Mouse (Mus musculus) right cerebral cortex, postnatal 14 days (tissue): ENCODE results near the gene Hoxa7.
A peak's percentile ranks its signal among the peaks of the same experiment; 100 is the strongest.

Experiments
- DNase-seq: peaks from one replicate; pipeline ENCODE4 v3.0.0; 2022

The Hoxa7 gene

DNA sequence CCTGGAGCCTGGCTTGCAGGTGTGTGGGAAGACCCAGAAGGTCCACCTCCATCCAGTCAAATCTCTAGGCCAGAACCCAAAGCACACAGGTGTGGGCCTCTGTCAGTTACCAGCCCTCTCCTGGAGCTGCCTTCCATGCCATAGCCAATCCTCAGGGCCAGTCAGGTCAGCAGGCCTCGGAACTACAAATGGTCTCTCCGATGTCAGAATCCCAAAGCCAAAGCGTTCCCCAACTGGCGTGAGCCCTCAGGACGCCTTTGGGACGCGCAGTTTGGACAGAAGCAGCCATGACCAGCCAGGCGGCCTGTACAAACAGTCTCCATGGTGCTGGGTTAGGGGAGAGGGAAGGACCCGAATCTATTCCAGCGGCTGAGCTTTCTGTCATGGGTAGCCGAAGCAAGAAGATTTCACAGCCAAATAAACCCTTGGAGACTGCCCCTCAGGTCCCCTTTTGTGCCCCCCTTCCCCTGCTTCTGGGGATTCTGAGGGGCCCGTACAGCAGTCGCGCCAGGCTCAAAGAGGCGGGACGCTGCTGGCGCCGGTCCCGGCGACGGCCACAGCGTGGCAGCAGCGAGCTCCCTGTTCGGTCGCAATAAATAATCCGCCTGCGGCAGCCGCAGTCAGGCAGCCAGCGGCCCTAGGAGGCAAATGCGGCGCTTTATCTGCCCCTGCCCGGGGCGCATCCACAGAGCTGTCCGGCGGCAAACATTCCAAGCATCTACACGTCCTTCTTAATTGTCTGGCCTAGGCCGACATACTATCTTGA is 10.3 kb downstream of the Hoxa7 start:
- peak; percentile 58 for DNase-seq

DNA sequence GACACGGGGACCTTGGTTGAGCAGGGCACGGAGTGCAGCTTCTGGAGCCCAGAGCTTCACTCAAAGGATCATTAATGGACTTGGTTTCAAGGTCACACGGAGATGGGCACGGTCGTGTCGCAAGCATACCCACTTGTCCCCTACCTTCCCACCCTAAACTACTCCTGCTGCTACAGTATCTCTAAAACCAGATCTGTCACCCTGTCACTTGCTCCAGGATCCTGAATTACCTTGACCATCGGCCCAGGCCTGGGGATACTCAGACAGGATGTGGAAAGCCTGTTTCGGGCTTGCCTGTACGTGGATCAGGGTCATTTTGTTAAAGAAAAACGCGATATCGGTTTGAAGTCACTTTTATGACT is 12.0 kb downstream of the Hoxa7 start:
- no peak for DNase-seq

DNA sequence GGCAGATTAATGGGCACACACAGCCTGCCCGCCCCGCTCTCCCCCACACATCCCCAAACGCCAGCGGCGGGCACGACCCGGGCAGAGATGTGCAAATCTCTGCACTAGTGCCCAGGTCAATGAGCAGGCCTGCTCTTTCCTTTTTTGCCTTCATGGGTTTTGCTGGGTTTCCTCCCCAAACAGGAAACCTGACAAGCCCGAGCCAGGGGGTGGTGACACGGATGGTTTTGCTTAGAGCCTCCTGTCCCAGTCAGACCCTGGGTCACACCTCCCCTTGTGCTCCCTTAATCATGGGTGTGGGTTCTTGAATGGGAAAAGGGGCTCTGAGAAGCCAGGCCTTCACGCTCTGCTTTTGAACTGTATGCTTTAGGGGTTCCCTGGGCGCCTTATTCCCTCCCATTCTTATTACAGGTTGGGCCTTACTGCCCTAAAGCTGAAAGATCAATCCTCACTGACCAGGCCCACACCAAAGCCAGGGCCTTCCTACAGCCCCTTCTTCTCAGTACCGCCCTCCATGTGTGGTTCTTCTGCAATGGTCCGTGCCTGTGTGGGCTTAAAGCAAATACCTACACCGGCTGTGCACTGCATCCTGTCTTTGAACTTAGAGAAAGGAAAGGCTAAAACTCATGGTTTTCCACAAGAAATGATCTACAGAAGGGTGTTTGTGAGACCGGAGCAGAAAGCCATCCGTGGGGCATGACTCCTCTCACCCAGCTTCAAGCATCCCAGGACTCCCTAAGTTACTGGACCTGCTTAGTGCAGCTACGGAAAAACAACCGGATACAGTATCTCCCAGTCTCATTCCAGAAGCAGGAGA is 12.6 kb downstream of the Hoxa7 start:
- DNase-seq = no peak

- no peak for DNase-seq
Measured at GRCm38 (mm10) chr6:52208072-52208867, 13.4 kb downstream of the Hoxa7 start, which contains the start of gene Hoxa6. Gene Hoxa6, minus strand, starts transcription at chr6:52208722.

GRCm38 (mm10) chr6:52207684-52207976 is 14.0 kb downstream of the Hoxa7 start:
- no peak for DNase-seq

- DNase-seq = no peak
Measured at GRCm38 (mm10) chr6:52206882-52207683, 14.6 kb downstream of the Hoxa7 start.

- no peak for DNase-seq
Measured at GRCm38 (mm10) chr6:52205638-52206621, 15.7 kb downstream of the Hoxa7 start.

DNA sequence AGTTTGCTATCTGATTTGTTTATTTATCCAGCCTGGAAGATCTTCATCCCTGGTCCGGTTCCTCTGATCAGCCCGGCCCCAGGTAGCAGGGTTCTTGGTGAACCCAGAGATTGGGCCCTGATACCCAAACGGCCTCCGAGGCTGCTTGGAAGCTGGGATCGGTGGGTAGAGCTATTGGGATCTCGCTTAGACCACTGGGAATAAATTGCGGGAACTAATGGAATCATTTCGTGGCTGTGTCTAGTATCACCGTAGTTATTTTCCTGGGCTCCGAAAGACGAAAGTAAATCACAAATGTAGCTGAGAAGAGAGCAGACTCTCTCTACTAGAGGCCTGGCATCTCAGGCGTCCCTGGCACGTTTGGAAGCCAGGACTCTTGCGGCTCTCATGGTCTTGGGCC is 16.4 kb downstream of the Hoxa7 start:
- no peak for DNase-seq

DNA sequence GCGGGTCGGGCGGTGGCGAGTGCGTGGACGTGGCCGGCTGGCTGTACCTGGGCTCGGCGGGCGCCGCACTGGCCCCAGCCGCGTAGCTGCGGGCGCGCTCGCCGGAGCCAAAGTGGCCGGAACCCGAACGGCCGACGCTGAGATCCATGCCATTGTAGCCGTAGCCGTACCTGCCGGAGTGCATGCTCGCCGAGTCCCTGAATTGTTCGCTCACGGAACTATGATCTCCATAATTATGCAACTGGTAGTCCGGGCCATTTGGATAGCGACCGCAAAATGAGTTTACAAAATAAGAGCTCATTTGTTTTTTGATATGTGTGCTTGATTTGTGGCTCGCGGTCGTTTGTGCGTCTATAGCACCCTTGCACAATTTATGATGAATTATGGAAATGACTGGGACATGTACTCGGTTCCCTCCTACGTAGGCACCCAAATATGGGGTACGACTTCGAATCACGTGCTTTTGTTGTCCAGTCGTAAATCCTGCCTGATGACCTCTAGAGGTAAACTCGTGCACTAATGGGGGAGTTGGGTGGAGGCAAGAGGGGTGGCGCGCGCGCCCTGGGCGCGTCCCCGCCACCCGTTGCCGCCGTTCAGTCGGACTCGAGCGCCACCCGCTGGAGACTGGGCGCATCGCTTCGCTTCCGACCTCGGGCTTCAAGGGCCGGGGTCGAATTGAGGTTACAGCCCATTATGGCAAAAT is 17.5 kb downstream of the Hoxa7 start, which contains the start of gene Hoxa5:
Hoxa5 (minus strand) TSS at position 538 of the 703 bp plus-strand sequence.
- DNase-seq = no peak

DNA sequence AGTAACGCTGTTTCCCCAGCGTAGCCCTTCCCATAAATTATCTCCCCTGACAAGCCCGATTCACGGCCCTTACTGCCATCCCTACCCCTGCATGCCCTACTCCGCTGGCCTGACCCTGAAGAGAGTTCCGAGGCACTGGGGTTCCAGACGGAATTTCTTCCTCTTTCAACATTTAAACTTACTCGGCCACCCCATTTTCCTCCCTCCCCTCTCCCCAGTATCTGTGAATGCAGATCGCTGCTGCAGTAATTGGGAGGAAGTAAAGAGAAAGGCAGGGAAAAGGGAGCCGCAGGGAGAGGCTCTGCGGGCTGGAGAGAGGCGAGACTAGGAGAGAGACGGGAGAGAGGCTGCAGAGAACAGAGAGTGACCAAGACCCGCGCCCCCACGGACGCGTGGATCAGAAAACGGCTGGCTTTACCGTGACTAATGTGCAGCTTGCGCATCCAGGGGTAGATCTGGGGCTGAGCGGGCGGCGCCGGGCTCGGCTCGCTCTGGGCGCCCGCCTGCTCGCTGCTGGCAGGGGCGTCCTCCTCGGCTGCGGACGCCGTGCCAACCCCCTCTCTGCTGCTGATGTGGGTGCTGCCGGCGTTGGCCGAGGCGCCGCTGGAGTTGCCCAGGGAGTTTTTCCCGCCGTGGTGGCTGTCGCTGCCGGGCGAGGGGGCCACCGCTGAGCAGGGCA is 18.1 kb downstream of the Hoxa7 start:
- DNase-seq = no peak

DNA sequence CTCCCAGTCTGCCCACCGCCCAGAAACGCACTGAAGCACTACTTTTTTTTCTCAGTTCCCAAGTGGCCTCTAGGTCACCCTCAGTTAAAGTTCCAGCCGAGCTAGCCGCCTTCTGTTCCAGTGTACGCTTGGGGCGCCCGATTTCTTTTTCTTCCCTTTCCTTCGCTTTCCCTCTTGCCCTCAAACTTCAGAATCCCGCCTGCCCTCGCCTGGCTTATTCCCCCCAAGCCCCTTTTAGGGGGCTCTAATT is 18.6 kb downstream of the Hoxa7 start:
- no peak for DNase-seq

DNA sequence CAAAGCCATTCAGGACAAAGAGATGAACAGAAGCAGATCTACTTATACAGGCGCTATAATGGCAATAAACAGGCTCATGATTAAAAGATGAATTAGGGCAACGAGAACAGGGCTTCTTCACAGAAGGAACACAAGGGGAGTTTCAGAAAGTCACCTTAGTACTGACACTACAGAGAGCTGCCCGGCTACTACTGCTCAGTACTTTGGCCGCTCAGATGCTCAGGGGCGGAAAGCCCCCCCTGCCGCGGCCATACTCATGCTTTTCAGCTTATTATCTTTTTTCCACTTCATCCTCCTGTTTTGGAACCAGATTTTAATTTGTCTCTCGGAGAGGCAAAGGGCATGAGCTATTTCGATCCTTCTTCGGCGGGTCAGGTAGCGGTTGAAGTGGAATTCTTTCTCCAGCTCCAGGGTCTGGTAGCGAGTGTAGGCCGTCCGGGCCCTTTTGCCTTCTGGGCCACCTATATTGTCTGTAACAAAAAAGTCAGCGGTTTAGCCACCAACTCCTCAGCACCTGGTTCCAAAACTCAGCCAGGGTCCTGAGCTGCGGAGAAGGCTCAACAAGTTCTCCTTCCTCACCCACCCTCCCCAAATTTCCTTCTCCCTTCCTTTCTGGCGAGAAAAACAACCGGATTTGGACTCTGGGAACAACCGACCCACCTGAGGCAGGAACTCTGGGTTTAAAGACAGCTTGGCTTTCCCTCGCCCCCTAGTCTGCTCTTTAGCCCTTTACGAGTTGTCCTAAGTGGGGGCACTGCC is 19.1 kb downstream of the Hoxa7 start:
- DNase-seq = no peak

DNA sequence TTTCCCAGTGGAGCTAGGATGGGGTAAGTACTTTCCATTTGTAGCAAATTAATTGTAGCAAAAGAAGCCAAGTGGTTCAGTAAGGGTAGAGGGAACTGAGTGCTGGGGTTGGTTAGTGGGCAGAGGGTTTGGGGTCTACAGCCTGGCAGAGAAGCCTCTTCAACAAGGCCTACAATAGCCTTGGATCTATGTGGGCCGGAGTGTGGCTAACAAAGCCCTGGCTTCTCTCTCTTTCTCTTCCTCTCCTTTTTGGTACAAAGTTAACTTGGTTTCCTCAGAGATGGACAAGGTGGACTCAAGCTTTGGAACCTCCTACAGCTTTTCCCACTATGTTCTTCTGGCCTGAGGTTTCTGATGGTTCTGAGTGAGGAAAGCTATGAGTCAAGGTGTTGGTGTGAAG is 20.4 kb downstream of the Hoxa7 start:
- DNase-seq = no peak

DNA sequence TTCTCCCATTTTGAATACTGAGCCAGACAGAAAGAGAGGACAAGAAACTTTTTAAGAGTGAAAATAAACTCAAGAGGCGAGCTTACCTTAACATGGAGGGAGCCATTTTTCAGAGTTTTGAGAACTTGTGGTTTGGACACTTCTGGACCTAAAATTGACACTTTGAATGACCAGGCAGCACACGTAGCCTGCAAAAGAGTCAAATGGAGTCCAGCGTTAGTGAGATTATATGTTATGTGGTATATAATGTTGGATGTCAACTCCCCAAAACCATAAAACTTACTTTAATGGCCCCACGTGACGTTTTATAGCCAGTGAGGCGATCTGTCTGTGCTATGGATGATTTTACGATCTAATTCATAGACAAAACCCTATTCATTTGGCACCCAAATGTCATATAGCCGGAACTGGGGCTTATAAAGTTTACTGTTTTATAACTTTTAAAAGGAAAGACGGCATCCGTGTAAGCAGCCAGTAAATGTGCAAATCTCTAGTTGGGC is 20.9 kb downstream of the Hoxa7 start:
- no peak for DNase-seq

- DNase-seq = no peak
Measured at GRCm38 (mm10) chr6:52200073-52200750, 21.4 kb downstream of the Hoxa7 start.

- DNase-seq = no peak
Measured at GRCm38 (mm10) chr6:52197271-52197670, 24.4 kb downstream of the Hoxa7 start.

- DNase-seq = no peak
Measured at GRCm38 (mm10) chr6:52196811-52197210, 24.8 kb downstream of the Hoxa7 start.

GRCm38 (mm10) chr6:52194690-52195089 is 27.0 kb downstream of the Hoxa7 start:
- DNase-seq = no peak
